Mouse (Mus musculus) forebrain, postnatal 0 days (tissue): ENCODE measurements at regions not wholly inside any gene's neighbourhood (a gene's known extent, or its start where the extent isn't known, plus 50 kb on each side); places are given as distances from the start of the nearest gene placed in this dataset.

Experiments used
- ATAC-seq: fragments of 200-750 bp; cut with Nextera tagmentation; 2 replicates; pipeline ENCODE4 v1.8.0; 2017; ENCODE audit warnings: mild to moderate bottlenecking, moderate library complexity
- DNase-seq: peaks from one replicate; pipeline ENCODE4 v3.0.0-alpha.2; 2015
- H3K27ac ChIP-seq: fragments of 300-500 bp; sonication (generic); 2 replicates; pipeline ENCODE4 v1.5.1; 2014; ENCODE audit warnings: low read depth, mild to moderate bottlenecking, antibody characterized with exemption, low read length, moderate library complexity, mixed read lengths
- H3K27me3 ChIP-seq: fragments of 300-500 bp; sonication (generic); 2 replicates; pipeline ENCODE4 v1.6.1; 2014; ENCODE audit warnings: mild to moderate bottlenecking, low read length, mixed read lengths; ENCODE audit not compliant: insufficient read depth
- H3K36me3 ChIP-seq: fragments of 300-500 bp; sonication (generic); 2 replicates; pipeline ENCODE4 v1.6.1; 2014; ENCODE audit warnings: mild to moderate bottlenecking, moderate library complexity; ENCODE audit not compliant: insufficient read depth
- H3K4me1 ChIP-seq: fragments of 300-500 bp; sonication (generic); 2 replicates; pipeline ENCODE4 v1.6.1; 2014; ENCODE audit warnings: antibody characterized with exemption; ENCODE audit not compliant: insufficient read depth
- H3K4me2 ChIP-seq: fragments of 300-500 bp; sonication (generic); 2 replicates; pipeline ENCODE4 v1.6.1; 2014; ENCODE audit warnings: low read depth, mild to moderate bottlenecking, moderate library complexity
- H3K4me3 ChIP-seq: fragments of 300-500 bp; sonication (generic); 2 replicates; pipeline ENCODE4 v1.5.1; 2014; ENCODE audit warnings: low read depth, low read length, mixed read lengths
- H3K9ac ChIP-seq: fragments of 300-500 bp; sonication (generic); 2 replicates; pipeline ENCODE4 v1.6.1; 2014; ENCODE audit warnings: mild to moderate bottlenecking
- H3K9me3 ChIP-seq: fragments of 300-500 bp; sonication (generic); 2 replicates; pipeline ENCODE4 v1.6.1; 2016; ENCODE audit warnings: low read length
- CTCF ChIP-seq: sonication (generic); IDR thresholded peaks from 2 replicates; pipeline ENCODE4 v1.5.1; 2016; ENCODE audit warnings: antibody characterized with exemption, control low read depth, low read depth
- WGBS: fragments of 180-500 bp; shearing (Covaris S2); extraction: QIAGEN DNeasy Blood & Tissue Kit; methylation state at CpG from one replicate; pipeline ENCODE4 v1.1.7; 2014; 5-methylcytosine and 5-hydroxymethylcytosine counted together

- WGBS: 30% methylated on average over 1 of the region's 1 CpGs
- TF ChIP-seq CTCF: no peak
- no peak overlapping the region for H3K9ac ChIP-seq
- H3K36me3 ChIP-seq: no peaks in the 10 kb centered on the region
- no peak overlapping the region for H3K4me3 ChIP-seq
- no peaks in the 10 kb centered on the region for H3K9me3 ChIP-seq
- H3K4me2 ChIP-seq: no peak overlapping the region
- ATAC-seq: no peak
- H3K27ac ChIP-seq: no peak overlapping the region
- H3K27me3 ChIP-seq: no peaks in the 10 kb centered on the region
- DNase-seq: peak; percentile 13
- H3K4me1 ChIP-seq: no peaks in the 10 kb centered on the region
These were observed 1122.8 kb upstream of the Slc10a2 start for GRCm38 (mm10) chr8:6227901-6228300.

GRCm38 (mm10) chr8:6225194-6225593, 1120.0 kb upstream of the Slc10a2 start:
- ATAC-seq: no peak
- Histone ChIP-seq H3K27me3 (no peaks in the 10 kb centered on the region), H3K27ac (no peak overlapping the region), H3K9me3 (no peaks in the 10 kb centered on the region), H3K4me2 (no peak overlapping the region), H3K9ac (no peak overlapping the region), H3K36me3 (no peaks in the 10 kb centered on the region), H3K4me1 (no peaks in the 10 kb centered on the region), H3K4me3 (no peak overlapping the region)
- DNase-seq: no peak
- WGBS: 57% methylated on average over 1 of the region's 1 CpGs
- TF ChIP-seq CTCF: no peak

DNA sequence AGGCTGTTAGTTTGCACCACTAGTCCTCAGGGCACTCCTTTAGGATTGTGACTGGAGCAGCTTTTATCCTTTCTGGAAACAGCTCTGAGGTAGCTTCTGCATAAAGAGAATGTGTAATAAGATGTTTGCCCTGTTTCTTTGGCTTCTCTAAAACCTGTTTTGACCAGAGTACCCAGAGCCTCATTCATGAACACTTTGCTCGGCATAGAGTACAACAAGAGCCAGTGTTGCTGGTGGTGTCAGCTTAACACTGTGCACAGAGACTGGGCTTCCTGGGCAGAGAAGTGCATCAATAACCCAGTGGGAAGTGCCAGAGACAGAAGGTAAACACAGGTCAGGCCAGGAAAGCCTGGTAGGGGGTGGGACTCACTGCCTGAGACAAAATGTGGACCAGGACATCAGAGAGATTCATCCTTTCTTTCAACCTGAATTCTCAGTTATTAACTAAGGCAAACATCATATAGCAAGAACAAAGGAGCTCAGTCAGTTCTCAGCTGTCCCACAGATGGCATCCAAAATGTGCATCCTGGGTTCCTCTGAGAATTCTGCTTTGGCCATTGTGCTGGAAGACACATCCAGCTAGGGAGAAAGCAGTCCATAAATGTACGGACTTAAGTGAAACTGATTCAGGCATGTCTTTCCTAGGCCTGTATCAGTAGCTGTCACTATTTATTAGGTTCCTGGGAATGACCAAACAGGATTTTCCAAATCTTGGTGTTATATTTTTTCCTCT, 1102.6 kb upstream of the Slc10a2 start:
- no peak overlapping the region for H3K27ac ChIP-seq
- no peaks in the 10 kb centered on the region for H3K4me1 ChIP-seq
- no peaks in the 10 kb centered on the region for H3K36me3 ChIP-seq
- no peak overlapping the region for H3K9ac ChIP-seq
- DNase-seq: peak; percentile 25
- ATAC-seq: peak; percentile 92
- WGBS: 27% methylated on average over 2 of the region's 2 CpGs
- no peaks in the 10 kb centered on the region for H3K27me3 ChIP-seq
- H3K4me3 ChIP-seq: no peak overlapping the region
- TF ChIP-seq CTCF: no peak
- H3K9me3 ChIP-seq: no peaks in the 10 kb centered on the region
- no peak overlapping the region for H3K4me2 ChIP-seq

GRCm38 (mm10) chr8:6204051-6204745, 1099.0 kb upstream of the Slc10a2 start:
- Histone ChIP-seq H3K9me3 (no peaks in the 10 kb centered on the region), H3K4me2 (no peak overlapping the region), H3K27ac (no peak overlapping the region), H3K4me1 (no peaks in the 10 kb centered on the region), H3K4me3 (no peak overlapping the region), H3K9ac (no peak overlapping the region), H3K36me3 (no peaks in the 10 kb centered on the region), H3K27me3 (no peaks in the 10 kb centered on the region)
- no peak for TF ChIP-seq CTCF
- WGBS: 18% methylated on average over 3 of the region's 3 CpGs
- DNase-seq (peak; percentile 8), ATAC-seq (no peak)

GRCm38 (mm10) chr8:6191431-6191830, 1086.3 kb upstream of the Slc10a2 start:
- no peaks in the 10 kb centered on the region for H3K9me3 ChIP-seq
- no peak for ATAC-seq
- H3K4me3 ChIP-seq: no peak overlapping the region
- no peaks in the 10 kb centered on the region for H3K36me3 ChIP-seq
- no peak overlapping the region for H3K4me2 ChIP-seq
- no peak overlapping the region for H3K9ac ChIP-seq
- no peak for DNase-seq
- H3K27ac ChIP-seq: no peak overlapping the region
- 94% methylated on average over 2 of the region's 2 CpGs for WGBS
- no peak for TF ChIP-seq CTCF
- H3K27me3 ChIP-seq: no peaks in the 10 kb centered on the region
- no peaks in the 10 kb centered on the region for H3K4me1 ChIP-seq

- H3K36me3 ChIP-seq: no peaks in the 10 kb centered on the region
- H3K4me2 ChIP-seq: no peak overlapping the region
- no peaks in the 10 kb centered on the region for H3K9me3 ChIP-seq
- H3K27me3 ChIP-seq: no peaks in the 10 kb centered on the region
- WGBS: 68% methylated on average over 2 of the region's 2 CpGs
- H3K9ac ChIP-seq: no peak overlapping the region
- H3K4me1 ChIP-seq: no peaks in the 10 kb centered on the region
- ATAC-seq (no peak), DNase-seq (no peak)
- TF ChIP-seq CTCF: no peak
- no peak overlapping the region for H3K27ac ChIP-seq
- no peak overlapping the region for H3K4me3 ChIP-seq
These were observed 1083.3 kb upstream of the Slc10a2 start for GRCm38 (mm10) chr8:6188422-6188821.

- H3K4me1 ChIP-seq: no peaks in the 10 kb centered on the region
- no peaks in the 10 kb centered on the region for H3K27me3 ChIP-seq
- TF ChIP-seq CTCF: no peak
- no peaks in the 10 kb centered on the region for H3K36me3 ChIP-seq
- no peaks in the 10 kb centered on the region for H3K9me3 ChIP-seq
- DNase-seq (no peak), ATAC-seq (no peak)
- no peak overlapping the region for H3K9ac ChIP-seq
- WGBS: 68% methylated on average over 1 of the region's 1 CpGs
- no peak overlapping the region for H3K4me2 ChIP-seq
- no peak overlapping the region for H3K27ac ChIP-seq
- H3K4me3 ChIP-seq: no peak overlapping the region
These were observed 1081.4 kb upstream of the Slc10a2 start for GRCm38 (mm10) chr8:6186561-6186960.
